Mouse (Mus musculus): ENCODE measurements around the gene Gm5460.

Gene Gm5460

GRCm38 (mm10) chr14:34016381-34016780 lies at the start of gene Gm5460:
TSS of gene Gm5460 (plus strand) at chr14:34016758.
- in situ Hi-C loops (cut with MseI, MboI), result no loop called here

GRCm38 (mm10) chr14:33972679-33973078 lies 43.9 kb upstream of the Gm5460 start:
- in situ Hi-C loops (cut with MseI, MboI), result no loop called here

GRCm38 (mm10) chr14:33974752-33975151 lies 41.8 kb upstream of the Gm5460 start:
- in situ Hi-C loops (cut with MseI, MboI), result no loop called here

GRCm38 (mm10) chr14:33977748-33978147 lies 38.8 kb upstream of the Gm5460 start:
- in situ Hi-C loops (cut with MseI, MboI), result no loop called here

GRCm38 (mm10) chr14:33978604-33979059 lies 37.9 kb upstream of the Gm5460 start, which contains the start of gene Zfp488:
TSS of gene Zfp488 (minus strand) at chr14:33978764.
- in situ Hi-C loops (cut with MseI, MboI), result no loop called here

- in situ Hi-C loops (cut with MseI, MboI), result no loop called here
Observed at GRCm38 (mm10) chr14:33989201-33989600, 27.4 kb upstream of the Gm5460 start.

GRCm38 (mm10) chr14:33991971-33992370 lies 24.6 kb upstream of the Gm5460 start:
- in situ Hi-C loops (cut with MseI, MboI), result no loop called here

GRCm38 (mm10) chr14:33993051-33993450 lies 23.5 kb upstream of the Gm5460 start:
- in situ Hi-C loops (cut with MseI, MboI), result no loop called here

GRCm38 (mm10) chr14:33993521-33994289 lies 22.9 kb upstream of the Gm5460 start:
- in situ Hi-C loops (cut with MseI, MboI), result no loop called here

- in situ Hi-C loops (cut with MseI, MboI), result no loop called here
Observed at GRCm38 (mm10) chr14:33997427-33997826, 19.1 kb upstream of the Gm5460 start.

- in situ Hi-C loops (cut with MseI, MboI), result no loop called here
Observed at GRCm38 (mm10) chr14:34000076-34000475, 16.5 kb upstream of the Gm5460 start.

GRCm38 (mm10) chr14:34001445-34001844 lies 15.1 kb upstream of the Gm5460 start:
- in situ Hi-C loops (cut with MseI, MboI), result no loop called here

GRCm38 (mm10) chr14:34002358-34002757 lies 14.2 kb upstream of the Gm5460 start:
- in situ Hi-C loops (cut with MseI, MboI), result no loop called here

- in situ Hi-C loops (cut with MseI, MboI), result no loop called here
Observed at GRCm38 (mm10) chr14:34015063-34015462, 1.5 kb upstream of the Gm5460 start, which contains the start of gene Gm30083. TSS of gene Gm30083 (minus strand) at chr14:34015182.

GRCm38 (mm10) chr14:34016938-34017337 lies 380 bp downstream of the Gm5460 start:
- in situ Hi-C loops (cut with MseI, MboI), result no loop called here

- in situ Hi-C loops (cut with MseI, MboI), result no loop called here
Observed at GRCm38 (mm10) chr14:34026710-34027109, 10.2 kb downstream of the Gm5460 start.

- in situ Hi-C loops (cut with MseI, MboI), result no loop called here
Observed at GRCm38 (mm10) chr14:34033841-34034610, 17.5 kb downstream of the Gm5460 start.

- in situ Hi-C loops (cut with MseI, MboI), result no loop called here
Observed at GRCm38 (mm10) chr14:34041241-34041640, 24.7 kb downstream of the Gm5460 start.

- in situ Hi-C loops (cut with MseI, MboI), result no loop called here
Observed at GRCm38 (mm10) chr14:34043341-34043740, 26.8 kb downstream of the Gm5460 start.

- in situ Hi-C loops (cut with MseI, MboI), result no loop called here
Observed at GRCm38 (mm10) chr14:34050101-34050779, 33.7 kb downstream of the Gm5460 start.

GRCm38 (mm10) chr14:34052516-34052915 lies 36.0 kb downstream of the Gm5460 start, which contains the start of gene Antxrl:
TSS of gene Antxrl (plus strand) at chr14:34052707.
- in situ Hi-C loops (cut with MseI, MboI), result no loop called here

GRCm38 (mm10) chr14:34071665-34072064 lies 55.1 kb downstream of the Gm5460 start:
- in situ Hi-C loops (cut with MseI, MboI), result loop anchor here in 1 of 2 experiments (10.0 kb wide), 1 partner anchor 107 kb away; no protein-coding TSS in a partner anchor

All from mouse trophoblast stem cell (cell line).